Mouse (Mus musculus) T-helper 17 cell (primary cell): ENCODE measurements around the gene Slc27a5.

Experiments
- in situ Hi-C, 2 experiments: fragments of 300-600 bp; cut with MboI, MseI; formaldehyde crosslinking; loops; 1 replicate in 1 of 2; 2 replicates in 1 of 2; pipeline ENCODE4 v1.15.1; 2025; ENCODE audit warnings: high pct_unique_total_duplicates in 2 of 2

Gene Slc27a5

GRCm38 (mm10) chr7:12998053-12998452 is at the start of gene Slc27a5:
Slc27a5 (minus strand) TSS chr7:12998192.
- in situ Hi-C loops: no loop called here

- in situ Hi-C loops: loop anchor here in 1 of 2 experiments (10.0 kb wide), 1 partner anchor 249 kb away; no protein-coding TSS in a partner anchor
These were observed 48.1 kb upstream of the Slc27a5 start for GRCm38 (mm10) chr7:13046084-13046483.

GRCm38 (mm10) chr7:13044254-13044625 is 46.2 kb upstream of the Slc27a5 start:
- in situ Hi-C loops: loop anchor here (5.0 to 10.0 kb wide), 3 partner anchors 37 to 572 kb away; no protein-coding TSS in a partner anchor

- in situ Hi-C loops: loop anchor here (5.0 to 10.0 kb wide), 3 partner anchors 36 to 571 kb away; no protein-coding TSS in a partner anchor
These were observed 45.7 kb upstream of the Slc27a5 start for GRCm38 (mm10) chr7:13043445-13044253.

GRCm38 (mm10) chr7:13043120-13043444 is 45.1 kb upstream of the Slc27a5 start:
- in situ Hi-C loops: loop anchor here (5.0 to 10.0 kb wide), 3 partner anchors 36 to 571 kb away; no protein-coding TSS in a partner anchor

GRCm38 (mm10) chr7:13042511-13042910 is 44.5 kb upstream of the Slc27a5 start:
- in situ Hi-C loops: loop anchor here (5.0 to 10.0 kb wide), 3 partner anchors 35 to 570 kb away; no protein-coding TSS in a partner anchor

- in situ Hi-C loops: loop anchor here (5.0 to 10.0 kb wide), 3 partner anchors 34 to 569 kb away; no protein-coding TSS in a partner anchor
These were observed 43.3 kb upstream of the Slc27a5 start for GRCm38 (mm10) chr7:13041256-13041655.

GRCm38 (mm10) chr7:13039181-13039580 is 41.2 kb upstream of the Slc27a5 start:
- in situ Hi-C loops: no loop called here

- in situ Hi-C loops: no loop called here
These were observed 40.7 kb upstream of the Slc27a5 start for GRCm38 (mm10) chr7:13038621-13039169.

- in situ Hi-C loops: no loop called here
These were observed 40.0 kb upstream of the Slc27a5 start, which contains the start of gene Ube2m for GRCm38 (mm10) chr7:13037901-13038555. Ube2m (minus strand) TSS chr7:13038275.

GRCm38 (mm10) chr7:13037366-13037765 is 39.4 kb upstream of the Slc27a5 start:
- in situ Hi-C loops: no loop called here

- in situ Hi-C loops: no loop called here
These were observed 38.8 kb upstream of the Slc27a5 start for GRCm38 (mm10) chr7:13036806-13037205.

GRCm38 (mm10) chr7:13035211-13035855 is 37.3 kb upstream of the Slc27a5 start:
- in situ Hi-C loops: no loop called here

- in situ Hi-C loops: no loop called here
These were observed 36.4 kb upstream of the Slc27a5 start, which contains the start of gene Chmp2a for GRCm38 (mm10) chr7:13034148-13034977. Chmp2a (minus strand) TSS chr7:13034807.

GRCm38 (mm10) chr7:13033451-13034147 is 35.6 kb upstream of the Slc27a5 start:
- in situ Hi-C loops: no loop called here

GRCm38 (mm10) chr7:13032541-13032940 is 34.5 kb upstream of the Slc27a5 start:
- in situ Hi-C loops: no loop called here

GRCm38 (mm10) chr7:13031983-13032382 is 34.0 kb upstream of the Slc27a5 start:
- in situ Hi-C loops: no loop called here

- in situ Hi-C loops: no loop called here
These were observed 33.1 kb upstream of the Slc27a5 start for GRCm38 (mm10) chr7:13031069-13031468.

GRCm38 (mm10) chr7:13028986-13029385 is 31.0 kb upstream of the Slc27a5 start:
- in situ Hi-C loops: no loop called here

GRCm38 (mm10) chr7:13025511-13026112 is 27.6 kb upstream of the Slc27a5 start:
- in situ Hi-C loops: no loop called here
